Mouse (Mus musculus) lung, postnatal 0 days (tissue): ENCODE results near the gene Actr1a.

Source experiments
- CTCF ChIP-seq: IDR thresholded peaks from 2 replicates; pipeline ENCODE4 v1.5.1; 2016; ENCODE audit warnings: antibody characterized with exemption, mild to moderate bottlenecking
- EP300 ChIP-seq: IDR thresholded peaks from 2 replicates; pipeline ENCODE4 v1.6.1; 2016; ENCODE audit warnings: antibody characterized with exemption, mild to moderate bottlenecking, control low read depth

GRCm38 (mm10) chr19:46395109-46396009 lies at the start of gene Actr1a:
- TF ChIP-seq CTCF (no peak), EP300 (0 out of 2 replicates have a peak, but pooled peaks have one; percentile 41)
